Mouse (Mus musculus) R1 (cell line): Measurements from ENCODE around the gene Prkcg.
A peak's percentile ranks its signal among the peaks of the same experiment; 100 is the strongest.

ENCODE experiments used
- DNase-seq: peaks from one replicate; pipeline ENCODE4 v3.0.0-alpha.2; 2018; ENCODE audit warnings: low read depth, low spot score

Prkcg gene

GRCm38 (mm10) chr7:3317704-3318103 lies 28.7 kb downstream of the Prkcg start:
- DNase-seq = no peak

DNA sequence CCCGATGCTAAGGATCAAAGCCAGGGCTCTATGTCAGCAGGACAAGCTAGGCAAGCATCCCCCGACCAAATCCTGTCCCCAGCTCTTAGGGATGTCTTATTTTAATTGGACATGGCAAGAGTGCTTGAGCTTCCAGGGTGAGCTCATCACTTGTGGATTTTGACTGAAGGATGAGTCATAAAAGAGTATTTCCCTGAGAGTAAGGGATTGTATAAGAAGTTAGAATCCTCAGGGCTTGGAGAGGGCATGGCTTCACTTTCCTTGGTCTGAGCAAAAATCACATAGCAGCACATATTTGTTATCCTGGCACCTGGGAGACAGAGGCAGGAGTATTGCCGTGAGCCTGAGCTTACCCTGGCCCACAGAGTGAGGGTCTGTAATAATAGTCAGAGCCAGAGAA lies 31.9 kb downstream of the Prkcg start:
- no peak for DNase-seq

GRCm38 (mm10) chr7:3323826-3324225 lies 34.8 kb downstream of the Prkcg start:
- DNase-seq = no peak

- peak; percentile 73 for DNase-seq
These were observed 39.0 kb downstream of the Prkcg start for GRCm38 (mm10) chr7:3327961-3328360.

DNA sequence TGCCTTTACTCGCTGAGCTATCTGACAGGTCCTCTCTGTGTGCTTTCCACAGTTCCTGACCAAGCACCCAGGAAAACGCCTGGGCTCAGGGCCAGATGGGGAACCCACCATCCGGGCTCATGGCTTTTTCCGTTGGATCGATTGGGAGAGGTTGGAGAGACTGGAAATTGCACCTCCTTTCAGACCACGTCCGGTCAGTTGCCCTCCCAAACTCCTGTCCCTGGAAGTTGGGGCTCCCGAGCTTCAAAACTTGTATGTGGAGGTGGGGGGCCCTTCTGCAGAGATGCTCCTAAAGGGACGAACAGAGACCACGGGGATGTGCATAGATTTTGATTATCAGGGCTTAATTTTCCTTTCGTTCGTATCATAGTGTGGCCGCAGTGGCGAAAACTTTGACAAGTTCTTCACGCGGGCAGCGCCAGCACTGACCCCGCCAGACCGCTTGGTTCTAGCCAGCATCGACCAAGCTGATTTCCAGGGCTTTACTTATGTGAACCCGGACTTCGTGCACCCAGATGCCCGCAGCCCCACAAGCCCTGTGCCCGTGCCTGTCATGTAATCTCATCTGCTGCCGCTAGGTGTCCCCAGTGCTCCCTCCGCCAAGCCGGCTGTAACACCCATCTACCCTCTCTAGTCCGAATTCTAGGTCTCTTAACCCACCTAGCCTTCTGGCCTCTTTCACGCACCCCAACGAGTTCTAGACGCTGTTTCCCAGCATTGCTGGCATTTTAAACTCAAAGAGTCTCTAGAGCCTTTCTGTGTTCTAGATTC lies 41.0 kb downstream of the Prkcg start:
- peak; percentile 76 for DNase-seq

GRCm38 (mm10) chr7:3331171-3331570 lies 42.2 kb downstream of the Prkcg start:
- no peak for DNase-seq

DNA sequence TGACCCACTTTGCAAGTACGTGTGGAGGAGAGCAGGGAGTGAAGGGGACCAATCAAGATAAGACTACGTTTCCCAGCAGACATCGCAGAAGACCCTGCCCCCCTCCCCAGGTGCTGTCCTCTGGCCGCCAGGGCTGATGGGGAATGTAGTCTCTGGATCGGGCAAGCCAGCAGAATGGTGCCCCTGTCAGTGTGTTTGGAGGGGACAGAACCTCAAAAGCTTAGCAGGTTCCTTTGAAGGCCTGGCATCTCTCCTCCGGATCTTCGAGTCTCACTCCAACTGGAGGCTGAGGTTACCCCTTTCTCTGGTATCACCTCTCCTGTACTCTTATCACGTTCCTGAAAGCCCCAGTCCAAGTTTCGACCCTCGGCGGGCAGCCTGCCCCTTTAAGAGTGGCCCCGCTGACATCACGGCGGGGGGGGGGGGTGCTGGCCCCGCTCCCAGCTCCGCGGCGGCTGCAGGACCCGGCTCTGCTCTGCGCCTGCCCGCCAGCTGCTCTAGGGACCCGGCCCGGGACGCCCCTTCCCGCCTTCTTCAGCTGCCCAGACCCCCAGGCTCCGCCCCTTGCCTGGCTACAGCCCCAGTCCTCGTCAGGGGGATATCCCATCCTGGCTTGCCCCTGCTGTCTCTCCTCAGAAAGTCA lies 42.7 kb downstream of the Prkcg start:
- peak; percentile 75 for DNase-seq

DNA sequence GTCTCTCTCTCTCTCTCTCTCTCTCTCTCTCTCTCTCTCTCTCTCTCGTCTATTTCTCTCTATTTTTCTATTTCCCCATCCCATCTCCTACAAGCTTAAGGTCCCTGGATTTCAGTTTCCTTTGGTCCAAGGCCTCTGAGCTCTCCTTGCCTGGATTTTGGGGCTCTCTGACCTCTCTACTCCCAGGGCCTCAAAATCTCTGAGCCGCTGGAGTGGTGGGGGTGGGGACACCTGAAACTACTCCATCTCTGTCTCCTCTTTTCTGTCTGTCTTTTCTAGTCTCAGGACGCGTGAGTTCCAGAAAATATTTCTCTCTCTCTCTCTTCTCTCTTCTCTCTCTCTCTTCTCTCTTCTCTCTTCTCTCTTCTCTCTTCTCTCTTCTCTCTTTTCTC lies 43.2 kb downstream of the Prkcg start:
- DNase-seq = no peak

DNA sequence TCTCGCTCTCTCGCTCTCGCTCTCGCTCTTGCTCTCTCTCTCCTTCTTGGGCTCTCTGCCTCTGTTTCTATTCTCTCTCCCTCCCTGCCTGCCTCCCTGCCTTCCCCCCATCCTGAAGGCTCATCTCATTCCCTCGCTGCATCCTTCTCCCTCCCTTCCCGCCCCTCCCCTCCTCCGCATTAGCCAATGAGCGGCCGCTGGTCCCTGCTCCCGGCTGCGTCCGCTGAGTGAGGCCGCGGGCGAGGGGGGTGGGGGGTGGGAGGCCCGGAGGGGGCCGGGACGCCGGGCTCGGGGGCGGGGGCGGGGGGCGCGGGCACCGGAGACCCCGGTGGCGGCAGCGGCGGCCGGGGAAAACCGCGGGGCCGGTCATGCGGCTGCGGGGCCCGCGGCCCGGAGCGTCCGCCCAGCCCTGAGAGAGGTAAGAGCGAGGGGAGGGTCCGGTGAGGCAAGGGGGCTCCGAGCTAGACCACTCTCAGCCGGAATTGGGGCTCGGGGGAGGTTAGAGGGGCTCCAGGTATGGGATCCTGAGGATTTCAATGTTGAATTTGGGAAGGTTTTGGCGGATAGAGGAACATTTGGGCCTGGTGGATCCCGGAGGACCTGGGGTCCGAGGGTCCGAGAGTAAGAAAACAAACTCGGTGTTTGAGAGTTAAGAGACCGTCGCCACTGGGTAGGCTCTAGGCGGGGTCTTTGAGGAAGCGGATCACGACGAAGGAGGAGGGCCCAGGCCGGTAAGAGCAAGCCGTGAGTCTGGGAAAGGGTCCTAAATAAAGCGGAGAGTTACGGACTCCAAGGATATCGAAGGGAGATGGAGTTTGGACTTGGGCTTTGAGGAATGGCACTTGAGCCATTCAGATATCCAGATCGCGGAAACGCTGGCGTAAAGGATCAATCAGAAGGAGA lies 43.9 kb downstream of the Prkcg start, which contains the start of gene Cacng7:
TSS of gene Cacng7 (plus strand) at position 337 of the 903 bp plus-strand sequence.
- DNase-seq = peak; percentile 65

DNA sequence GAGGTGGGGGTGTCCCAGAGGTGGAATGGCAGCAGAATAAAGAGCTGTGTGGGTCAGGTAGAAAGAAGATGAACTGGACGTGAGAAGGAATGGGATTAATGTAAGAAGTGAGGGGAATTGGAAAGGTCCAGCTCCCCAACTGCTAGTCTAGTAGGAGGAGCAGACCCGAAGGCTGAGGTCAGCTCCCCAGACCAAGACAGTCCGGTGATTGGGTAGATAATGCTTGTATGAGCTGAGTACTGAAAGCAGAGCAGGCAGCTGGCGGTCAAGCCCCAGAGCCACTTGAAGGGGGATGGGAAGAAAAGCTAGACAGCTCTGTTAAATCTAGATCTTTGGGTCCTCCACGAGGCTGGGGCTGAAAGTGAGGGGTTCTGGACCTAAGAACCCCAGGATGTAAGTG lies 44.6 kb downstream of the Prkcg start:
- DNase-seq = peak; percentile 39

DNA sequence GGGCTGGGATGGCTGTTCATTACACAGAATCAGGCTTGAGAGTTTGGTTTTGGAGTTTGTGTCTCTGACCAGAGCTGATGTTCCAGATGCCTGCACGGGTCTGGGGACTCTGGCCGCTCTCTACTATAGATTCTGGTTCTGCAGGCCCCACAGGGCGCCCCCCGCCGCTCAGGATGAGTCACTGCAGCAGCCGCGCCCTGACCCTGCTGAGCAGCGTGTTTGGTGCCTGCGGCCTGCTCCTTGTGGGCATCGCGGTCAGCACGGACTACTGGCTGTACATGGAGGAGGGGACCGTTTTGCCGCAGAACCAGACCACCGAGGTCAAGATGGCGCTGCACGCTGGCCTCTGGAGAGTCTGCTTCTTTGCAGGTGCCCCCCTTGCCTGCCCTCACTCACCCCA lies 47.4 kb downstream of the Prkcg start:
- DNase-seq = peak; percentile 60

- DNase-seq = peak; percentile 95
These were observed 49.4 kb downstream of the Prkcg start for GRCm38 (mm10) chr7:3338286-3338935.

DNA sequence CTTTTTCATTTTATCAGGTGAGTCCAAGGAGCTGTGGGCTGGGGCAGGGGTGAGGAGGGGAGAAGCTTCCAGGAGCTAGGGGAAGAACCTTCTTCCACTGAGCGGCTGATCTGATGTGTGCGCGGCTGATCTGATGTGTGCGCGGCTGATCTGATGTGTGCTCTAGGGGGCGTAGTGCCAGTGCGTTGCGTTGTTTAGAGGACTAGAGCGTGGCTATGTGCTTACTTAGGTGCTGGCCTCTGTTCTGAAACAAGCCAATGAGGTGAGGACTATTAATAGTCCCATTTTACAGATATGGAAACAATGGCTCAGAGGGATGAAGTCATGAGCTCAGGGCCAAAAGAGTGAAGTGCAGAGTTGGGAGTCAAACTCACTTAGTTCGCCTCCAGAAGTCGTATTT lies 50.0 kb downstream of the Prkcg start:
- peak; percentile 72 for DNase-seq

DNA sequence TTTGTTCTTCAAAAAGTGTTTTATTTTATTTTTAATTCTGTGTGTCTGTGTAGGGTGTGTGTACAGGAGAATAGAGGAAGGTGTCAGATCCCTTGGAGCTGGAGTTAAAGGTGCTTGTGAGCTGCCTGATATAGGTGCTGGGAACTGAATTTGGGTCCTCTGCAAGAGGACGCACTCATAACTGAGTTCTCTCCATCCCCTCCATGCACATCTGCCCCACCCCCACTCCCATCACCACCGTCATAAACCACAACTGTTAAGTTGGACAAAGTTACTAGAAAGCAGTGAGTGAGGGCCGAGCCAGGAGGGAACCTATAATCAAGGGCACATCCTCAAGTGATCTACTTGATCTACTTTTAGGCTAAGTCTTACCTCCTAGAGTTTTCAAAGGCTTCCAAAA lies 54.9 kb downstream of the Prkcg start:
- DNase-seq = no peak

DNA sequence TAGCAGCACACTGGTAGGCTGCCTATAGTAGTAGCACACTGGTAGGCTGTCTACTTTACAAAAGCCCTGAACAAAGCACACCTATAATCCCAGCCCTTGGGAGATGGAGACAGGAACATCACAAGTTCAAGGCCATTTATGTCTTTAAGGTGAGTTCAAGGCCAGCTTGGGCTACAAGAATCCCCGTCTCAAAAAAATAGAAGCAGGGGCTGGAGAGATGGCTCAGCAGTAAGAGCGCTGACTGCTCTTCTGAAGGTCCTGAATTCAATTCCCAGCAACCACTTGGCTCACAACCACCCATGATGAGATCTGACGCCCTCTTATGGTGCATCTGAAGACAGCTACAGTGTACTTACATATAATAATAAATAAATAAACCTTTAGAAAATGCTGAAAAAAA lies 56.3 kb downstream of the Prkcg start:
- DNase-seq = peak; percentile 51

DNA sequence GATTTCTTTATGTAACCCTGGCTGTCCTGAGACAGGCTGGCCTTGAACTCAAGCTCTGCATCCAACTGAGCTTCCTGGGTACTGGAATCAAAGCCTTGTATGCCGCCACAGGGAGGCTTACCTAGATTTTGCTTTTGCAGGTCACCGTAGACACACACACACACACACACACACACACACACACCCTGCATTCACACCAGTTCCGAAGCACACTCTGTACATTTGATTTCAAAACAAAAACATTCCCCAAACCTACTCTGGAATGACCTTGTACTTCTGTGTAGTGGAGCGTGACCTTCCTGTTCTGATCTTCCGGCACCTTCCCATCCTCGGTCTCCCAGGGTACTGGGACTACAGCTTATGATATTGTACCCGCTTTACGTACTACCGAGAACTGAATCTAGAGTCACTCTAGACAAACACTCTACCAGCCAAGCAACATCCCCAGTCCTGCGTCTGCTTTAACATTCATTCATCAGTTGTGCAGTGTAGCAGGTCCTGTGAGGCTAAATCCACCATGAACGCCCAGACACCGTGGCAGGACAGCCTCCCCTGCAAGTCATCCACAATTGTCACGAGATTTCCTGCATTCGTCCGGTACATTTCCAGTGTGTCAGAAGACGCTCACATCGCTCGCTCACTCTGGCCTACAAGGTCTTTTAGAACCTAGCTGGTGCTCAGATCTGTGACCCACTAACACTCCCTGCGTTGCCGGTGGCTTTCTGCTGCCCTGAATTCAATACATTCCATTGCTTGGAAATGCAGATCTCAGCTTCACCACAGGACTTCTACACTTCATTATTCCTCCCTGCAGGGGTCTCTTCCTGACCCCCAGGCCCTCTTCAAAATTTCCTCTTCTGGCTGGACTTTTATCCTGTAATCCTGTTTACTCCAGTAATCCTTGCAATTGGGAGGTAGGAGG lies 58.6 kb downstream of the Prkcg start:
- peak; percentile 100 for DNase-seq

DNA sequence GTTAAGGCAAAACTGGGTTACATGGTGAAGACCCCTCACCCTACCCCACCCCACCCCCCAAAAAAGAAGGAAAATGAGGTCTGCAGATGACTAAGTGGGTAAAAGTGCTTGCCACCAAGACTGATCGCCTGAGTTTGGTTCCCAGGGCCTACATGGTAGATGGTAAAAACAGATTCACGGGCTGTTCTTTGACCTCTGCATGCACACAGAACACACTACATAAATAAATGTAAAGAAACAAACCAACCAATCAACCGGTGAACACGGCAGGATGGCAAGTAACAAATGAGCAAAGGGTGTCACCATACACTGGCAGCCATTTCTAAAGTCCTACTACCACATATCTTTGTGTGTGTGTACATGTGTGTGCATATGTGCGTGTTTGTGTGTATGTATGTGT lies 59.3 kb downstream of the Prkcg start:
- DNase-seq = peak; percentile 91

- peak; percentile 54 for DNase-seq
These were observed 60.8 kb downstream of the Prkcg start for GRCm38 (mm10) chr7:3349775-3350174.

DNA sequence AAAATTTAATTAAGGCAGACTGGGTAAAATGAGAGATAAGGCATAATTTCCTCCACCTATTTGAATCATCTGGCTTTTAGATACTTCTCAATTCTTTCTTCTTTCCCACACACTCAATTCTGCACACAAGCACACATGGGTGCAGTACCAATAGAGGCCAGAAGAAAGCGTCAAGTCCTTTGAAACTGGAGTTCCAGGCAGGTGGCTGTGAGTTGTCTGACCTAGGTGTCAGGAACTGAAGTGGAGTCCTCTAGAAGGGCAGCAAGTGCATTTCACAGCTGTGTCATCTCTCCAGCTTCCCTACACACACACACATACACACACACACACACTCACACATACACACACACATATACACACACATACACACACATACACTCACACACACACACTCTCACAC lies 62.6 kb downstream of the Prkcg start:
- peak; percentile 78 for DNase-seq

- DNase-seq = peak; percentile 54
These were observed 65.9 kb downstream of the Prkcg start for GRCm38 (mm10) chr7:3354850-3355249.

GRCm38 (mm10) chr7:3360678-3361077 lies 71.7 kb downstream of the Prkcg start:
- peak; percentile 81 for DNase-seq
